Mouse (Mus musculus): ENCODE results near the gene Tango2. TPM values are rescaled to one million over a fixed set of nuclear protein-coding genes. Genes with fewer than 3 reads are reported as not detected.

The Tango2 gene
- polyA plus RNA-seq, 1 experiment from 2014 or later: 29.6 TPM

DNA sequence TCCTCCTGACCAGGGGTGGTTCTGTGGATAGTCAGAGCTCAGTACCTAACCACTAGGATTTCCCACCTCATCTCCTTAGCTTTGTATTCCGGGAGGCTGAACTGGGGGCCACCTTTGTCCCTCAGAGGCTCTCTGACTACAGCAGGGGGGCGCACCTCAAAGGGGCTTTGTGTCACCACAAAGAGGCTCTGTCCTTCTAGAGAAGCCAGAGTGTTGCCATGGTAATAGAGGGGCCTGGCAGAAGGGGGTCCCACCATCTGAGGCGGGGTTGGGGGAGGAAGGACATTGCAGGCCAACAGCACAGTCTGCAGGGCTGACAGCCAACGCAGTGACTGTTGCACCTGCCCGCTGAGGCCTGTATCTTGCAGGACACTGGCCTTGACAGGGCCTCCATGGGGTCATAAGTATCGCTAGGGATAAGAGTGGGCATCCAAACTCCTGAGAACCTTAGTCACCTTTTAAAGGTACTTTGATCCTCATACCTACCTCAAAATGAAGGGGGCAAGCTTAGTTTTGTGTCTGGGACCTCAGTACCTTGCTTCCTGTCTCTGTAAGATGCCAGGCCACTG lies 32.7 kb upstream of the Tango2 start:
- H3K27me3 ChIP-seq: no peaks in the 10 kb centered on the region
- no peak overlapping the region for H3K4me3 ChIP-seq
- no peak overlapping the region for H3K4me2 ChIP-seq
- no peak for ATAC-seq (ENCODE audit: insufficient number of reproducible peaks, low FRiP score, low TSS enrichment, low read depth)
- no peak overlapping the region for H3K9ac ChIP-seq
- WGBS: 46% methylated on average over 6 of the region's 6 CpGs
- peaks cover 12% of the 10 kb centered on the region for H3K4me1 ChIP-seq
- H3K36me3 ChIP-seq: no peaks in the 10 kb centered on the region
- H3K27ac ChIP-seq: no peak overlapping the region
- H3K9me3 ChIP-seq: no peaks in the 10 kb centered on the region

DNA sequence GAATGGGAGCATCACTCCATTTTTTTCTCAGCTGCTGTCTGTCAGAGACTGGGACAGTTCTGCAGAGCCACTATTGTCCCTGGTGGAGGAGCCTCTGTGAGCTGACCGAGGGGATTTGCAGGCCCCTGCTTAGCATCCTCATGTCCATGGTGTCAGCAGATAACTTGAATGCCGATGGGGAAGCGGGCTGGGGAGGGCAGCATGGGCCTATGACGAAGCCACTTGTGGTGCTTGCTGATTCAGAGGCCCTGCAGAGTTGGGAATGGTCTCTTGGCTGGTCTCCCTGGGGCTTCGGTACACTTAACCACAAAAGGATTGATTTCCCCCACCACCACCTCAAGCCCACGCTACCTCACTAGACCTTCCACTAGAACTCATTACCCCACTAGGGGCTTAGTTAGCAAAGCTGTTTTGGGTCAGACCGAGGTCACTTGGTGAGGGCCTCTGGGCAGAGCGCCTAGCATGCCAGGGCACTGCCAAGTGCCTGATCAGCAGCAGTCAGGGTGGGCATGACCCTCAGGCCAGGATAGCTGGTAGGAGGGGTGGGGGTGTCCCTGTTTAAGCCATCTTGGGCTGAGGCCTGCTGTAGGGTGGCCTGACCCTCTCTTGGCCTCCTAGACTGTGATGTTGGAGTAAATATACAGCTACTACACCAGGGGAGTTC lies 31.6 kb upstream of the Tango2 start:
- no peaks in the 10 kb centered on the region for H3K36me3 ChIP-seq
- no peaks in the 10 kb centered on the region for H3K9me3 ChIP-seq
- no peak overlapping the region for H3K4me3 ChIP-seq
- no peak overlapping the region for H3K9ac ChIP-seq
- peaks cover 12% of the 10 kb centered on the region for H3K4me1 ChIP-seq
- ATAC-seq (ENCODE audit: insufficient number of reproducible peaks, low FRiP score, low TSS enrichment, low read depth): no peak
- no peaks in the 10 kb centered on the region for H3K27me3 ChIP-seq
- 80% methylated on average over 8 of the region's 8 CpGs for WGBS
- no peak overlapping the region for H3K4me2 ChIP-seq
- no peak overlapping the region for H3K27ac ChIP-seq

DNA sequence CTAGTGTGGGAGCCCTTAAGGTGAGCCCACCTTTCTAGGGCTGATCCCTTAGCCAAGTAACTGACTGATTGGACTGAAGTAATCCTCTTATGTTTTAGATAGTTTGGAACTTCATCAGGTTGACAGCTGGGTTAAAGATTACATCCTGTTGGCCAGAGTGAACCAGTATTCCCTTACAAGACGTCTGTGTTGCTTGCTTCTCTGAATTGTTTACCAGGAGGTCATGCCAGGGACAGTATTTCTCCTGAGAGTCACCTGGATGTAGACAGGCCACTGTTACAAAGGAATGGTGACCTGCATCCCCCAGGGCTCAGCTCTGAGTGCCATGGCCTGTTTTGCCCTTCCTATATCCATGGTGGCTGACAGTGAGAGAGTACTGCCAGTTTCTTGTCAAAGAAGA lies 30.6 kb upstream of the Tango2 start:
- Histone ChIP-seq H3K36me3 (no peaks in the 10 kb centered on the region), H3K27me3 (no peaks in the 10 kb centered on the region), H3K4me2 (no peak overlapping the region), H3K27ac (no peak overlapping the region), H3K4me3 (no peak overlapping the region), H3K9ac (no peak overlapping the region), H3K9me3 (no peaks in the 10 kb centered on the region), H3K4me1 (peaks cover 12% of the 10 kb centered on the region)
- WGBS: 26% methylated on average over 1 of the region's 1 CpGs
- ATAC-seq (ENCODE audit: insufficient number of reproducible peaks, low FRiP score, low TSS enrichment, low read depth): no peak

- Histone ChIP-seq H3K27me3 (no peaks in the 10 kb centered on the region), H3K4me3 (no peak overlapping the region), H3K9ac (no peak overlapping the region), H3K27ac (no peak overlapping the region), H3K36me3 (no peaks in the 10 kb centered on the region), H3K4me1 (peaks cover 12% of the 10 kb centered on the region), H3K9me3 (no peaks in the 10 kb centered on the region), H3K4me2 (no peak overlapping the region)
- ATAC-seq (ENCODE audit: insufficient number of reproducible peaks, low FRiP score, low TSS enrichment, low read depth): no peak
- 36% methylated on average over 3 of the region's 3 CpGs for WGBS
Measured at GRCm38 (mm10) chr16:18377203-18377602, 29.3 kb upstream of the Tango2 start.

GRCm38 (mm10) chr16:18376297-18376954 lies 28.5 kb upstream of the Tango2 start:
- ATAC-seq (ENCODE audit: insufficient number of reproducible peaks, low FRiP score, low TSS enrichment, low read depth): no peak
- Histone ChIP-seq H3K36me3 (no peaks in the 10 kb centered on the region), H3K4me1 (peaks cover 10% of the 10 kb centered on the region), H3K9ac (no peak overlapping the region), H3K27ac (no peak overlapping the region), H3K27me3 (no peaks in the 10 kb centered on the region), H3K9me3 (no peaks in the 10 kb centered on the region), H3K4me3 (no peak overlapping the region), H3K4me2 (no peak overlapping the region)
- 73% methylated on average over 7 of the region's 7 CpGs for WGBS

DNA sequence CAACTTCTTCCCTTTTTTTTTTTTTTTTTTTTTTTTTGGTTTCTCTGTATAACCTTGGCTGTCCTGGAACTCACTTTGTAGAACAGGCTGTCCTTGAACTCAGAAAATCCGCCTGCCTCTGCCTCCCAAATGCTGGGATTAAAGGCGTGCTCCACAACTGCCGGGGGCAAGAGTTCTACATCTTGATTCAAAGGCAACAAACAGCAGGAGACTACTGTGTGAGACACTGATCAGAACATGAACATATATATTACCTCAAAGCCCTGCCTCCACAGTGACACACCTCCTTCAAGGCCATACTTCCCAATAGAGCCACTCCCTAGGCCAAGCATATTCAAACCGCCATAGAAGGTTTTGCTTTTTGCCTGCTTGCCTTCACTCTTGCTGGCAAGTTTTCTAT lies 25.7 kb upstream of the Tango2 start:
- ATAC-seq (ENCODE audit: insufficient number of reproducible peaks, low FRiP score, low TSS enrichment, low read depth): no peak
- no peaks in the 10 kb centered on the region for H3K27me3 ChIP-seq
- H3K4me2 ChIP-seq: no peak overlapping the region
- H3K9me3 ChIP-seq: no peaks in the 10 kb centered on the region
- WGBS: 93% methylated on average over 4 of the region's 4 CpGs
- no peaks in the 10 kb centered on the region for H3K4me1 ChIP-seq
- no peak overlapping the region for H3K9ac ChIP-seq
- no peak overlapping the region for H3K27ac ChIP-seq
- H3K4me3 ChIP-seq: no peak overlapping the region
- H3K36me3 ChIP-seq: no peaks in the 10 kb centered on the region

- H3K27ac ChIP-seq: no peak overlapping the region
- ATAC-seq (ENCODE audit: insufficient number of reproducible peaks, low FRiP score, low TSS enrichment, low read depth): no peak
- no peaks in the 10 kb centered on the region for H3K36me3 ChIP-seq
- H3K9ac ChIP-seq: no peak overlapping the region
- no peaks in the 10 kb centered on the region for H3K4me1 ChIP-seq
- no peak overlapping the region for H3K4me3 ChIP-seq
- no peaks in the 10 kb centered on the region for H3K27me3 ChIP-seq
- 89% methylated on average over 3 of the region's 3 CpGs for WGBS
- no peaks in the 10 kb centered on the region for H3K9me3 ChIP-seq
- H3K4me2 ChIP-seq: no peak overlapping the region
Measured at GRCm38 (mm10) chr16:18370197-18370596, 22.3 kb upstream of the Tango2 start.

DNA sequence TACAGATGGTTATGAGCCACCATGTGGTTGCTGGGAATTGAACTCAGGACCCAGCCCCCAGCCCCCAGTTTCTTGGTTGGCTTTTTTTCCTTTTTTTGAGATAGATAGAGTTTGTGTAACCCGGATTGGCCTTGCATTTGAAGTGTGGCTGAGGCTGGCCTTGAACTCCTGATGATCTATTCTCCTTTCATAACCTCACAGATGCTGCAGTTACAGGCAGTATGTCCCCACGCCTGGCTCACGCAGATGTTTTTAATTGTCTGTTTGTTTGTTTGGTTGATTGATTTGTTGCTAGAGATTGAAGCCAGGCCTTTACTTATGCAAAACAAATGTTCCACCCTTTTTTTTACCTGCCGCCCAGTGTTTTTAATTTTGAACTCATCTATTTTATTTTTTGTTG lies 18.9 kb upstream of the Tango2 start:
- no peak overlapping the region for H3K4me2 ChIP-seq
- H3K9ac ChIP-seq: no peak overlapping the region
- H3K4me1 ChIP-seq: no peaks in the 10 kb centered on the region
- H3K36me3 ChIP-seq: no peaks in the 10 kb centered on the region
- 54% methylated on average over 4 of the region's 4 CpGs for WGBS
- no peaks in the 10 kb centered on the region for H3K9me3 ChIP-seq
- no peak overlapping the region for H3K27ac ChIP-seq
- no peak overlapping the region for H3K4me3 ChIP-seq
- no peaks in the 10 kb centered on the region for H3K27me3 ChIP-seq
- no peak for ATAC-seq (ENCODE audit: insufficient number of reproducible peaks, low FRiP score, low TSS enrichment, low read depth)

DNA sequence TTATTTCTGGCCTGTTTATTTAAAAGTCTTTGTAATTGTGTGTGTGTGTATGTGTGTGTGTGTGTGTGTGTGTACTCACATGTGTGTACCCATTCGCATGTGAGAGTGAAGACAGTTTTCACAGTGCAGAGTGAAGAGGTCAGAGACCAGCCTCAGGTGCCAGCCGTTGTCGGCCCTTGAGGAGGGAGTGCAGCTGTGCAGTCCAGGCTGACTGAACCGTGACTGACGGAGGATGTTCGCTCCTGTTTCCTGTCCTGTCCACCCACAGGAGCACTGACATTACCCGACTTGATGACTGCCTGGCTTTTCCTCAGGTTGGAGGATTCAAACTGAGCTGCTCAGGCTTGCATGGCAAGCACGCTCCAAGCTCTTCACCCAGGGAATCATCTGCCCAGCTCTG lies 15.0 kb upstream of the Tango2 start:
- Histone ChIP-seq H3K4me2 (no peak overlapping the region), H3K27me3 (no peaks in the 10 kb centered on the region), H3K4me3 (no peak overlapping the region), H3K27ac (no peak overlapping the region), H3K4me1 (no peaks in the 10 kb centered on the region), H3K9ac (no peak overlapping the region), H3K36me3 (no peaks in the 10 kb centered on the region), H3K9me3 (no peaks in the 10 kb centered on the region)
- WGBS: 81% methylated on average over 8 of the region's 8 CpGs
- ATAC-seq (ENCODE audit: insufficient number of reproducible peaks, low FRiP score, low TSS enrichment, low read depth): no peak

DNA sequence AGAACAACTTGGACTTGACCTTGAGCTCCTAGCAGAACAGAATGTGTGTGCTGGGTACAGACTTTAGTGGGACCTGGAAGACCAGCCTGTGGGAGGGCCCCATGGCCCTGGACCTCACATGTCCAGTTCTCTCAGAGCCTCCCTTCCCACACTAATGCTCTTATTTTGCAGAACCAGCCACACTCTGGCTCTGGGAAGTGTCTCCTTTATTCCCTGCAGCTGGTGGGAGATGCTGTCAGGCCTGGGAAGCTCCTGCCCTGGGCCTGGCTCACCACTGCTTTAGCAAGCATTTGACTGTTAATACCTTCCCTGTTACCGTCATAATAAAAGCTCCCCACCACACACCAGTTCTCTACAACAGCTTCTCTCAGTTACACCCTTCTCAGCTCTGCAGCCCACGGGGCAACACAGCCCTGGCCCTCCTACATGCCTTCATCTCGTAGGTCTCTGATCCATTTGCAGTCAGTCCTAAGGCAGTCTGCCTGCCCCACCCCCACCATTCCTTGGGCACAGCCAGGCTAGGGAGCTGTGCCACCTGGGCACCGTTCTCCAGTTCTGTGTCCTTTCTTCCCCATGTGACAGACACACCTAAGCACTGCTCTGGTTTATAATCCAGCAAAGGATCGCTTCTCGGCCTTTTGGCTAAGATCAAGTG lies 12.4 kb upstream of the Tango2 start:
- Histone ChIP-seq H3K9me3 (no peaks in the 10 kb centered on the region), H3K9ac (no peak overlapping the region), H3K36me3 (no peaks in the 10 kb centered on the region), H3K27me3 (no peaks in the 10 kb centered on the region), H3K27ac (no peak overlapping the region), H3K4me3 (no peak overlapping the region), H3K4me2 (no peak overlapping the region), H3K4me1 (no peaks in the 10 kb centered on the region)
- ATAC-seq (ENCODE audit: insufficient number of reproducible peaks, low FRiP score, low TSS enrichment, low read depth): no peak
- WGBS: 63% methylated on average over 6 of the region's 6 CpGs

DNA sequence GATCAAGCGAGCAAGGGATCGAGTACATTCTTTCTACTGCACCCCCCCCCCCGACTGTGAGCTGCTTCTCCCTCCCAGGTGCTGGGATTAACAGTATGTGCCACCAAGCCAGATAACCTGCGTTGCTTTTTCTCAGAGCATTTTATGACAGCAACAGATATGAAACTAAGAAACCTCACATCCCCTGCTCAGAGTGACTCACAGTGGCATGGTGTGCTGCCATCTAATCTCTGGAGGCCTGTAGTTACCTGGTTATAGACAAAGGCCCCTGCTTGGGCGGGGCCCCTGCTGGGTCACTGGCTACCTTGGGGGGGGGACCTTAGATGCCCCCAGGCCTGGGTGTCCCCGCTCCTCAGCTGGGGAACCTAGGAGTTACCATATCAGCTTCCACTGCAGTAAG lies 10.1 kb upstream of the Tango2 start:
- Histone ChIP-seq H3K4me1 (no peaks in the 10 kb centered on the region), H3K36me3 (no peaks in the 10 kb centered on the region), H3K9me3 (no peaks in the 10 kb centered on the region), H3K4me2 (no peak overlapping the region), H3K27ac (no peak overlapping the region), H3K27me3 (no peaks in the 10 kb centered on the region), H3K9ac (no peak overlapping the region), H3K4me3 (no peak overlapping the region)
- WGBS: 86% methylated on average over 6 of the region's 6 CpGs
- ATAC-seq (ENCODE audit: insufficient number of reproducible peaks, low FRiP score, low TSS enrichment, low read depth): no peak

DNA sequence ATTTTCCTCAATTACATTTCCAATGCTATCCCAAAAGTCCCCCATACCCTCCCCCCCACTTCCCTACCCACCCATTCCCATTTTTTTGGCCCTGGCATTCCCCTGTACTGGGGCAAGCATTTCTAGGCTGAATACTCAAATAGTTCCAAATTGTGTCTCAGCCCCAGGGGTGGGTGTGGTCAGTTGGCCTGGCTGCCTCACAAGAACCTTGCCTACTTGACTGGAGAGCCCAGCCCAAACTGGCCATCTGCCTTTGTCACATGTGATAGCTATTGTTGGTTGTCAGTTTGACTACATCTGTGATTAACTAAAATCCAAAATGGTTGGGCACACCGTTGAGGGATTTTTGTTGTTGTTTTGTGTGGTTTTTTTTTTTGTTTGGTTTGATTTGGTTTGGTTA lies 9.1 kb upstream of the Tango2 start:
- H3K4me2 ChIP-seq: no peak overlapping the region
- H3K27ac ChIP-seq: no peak overlapping the region
- no peaks in the 10 kb centered on the region for H3K36me3 ChIP-seq
- WGBS: 76% methylated on average over 1 of the region's 1 CpGs
- ATAC-seq (ENCODE audit: insufficient number of reproducible peaks, low FRiP score, low TSS enrichment, low read depth): no peak
- H3K9me3 ChIP-seq: no peaks in the 10 kb centered on the region
- no peak overlapping the region for H3K9ac ChIP-seq
- no peaks in the 10 kb centered on the region for H3K27me3 ChIP-seq
- H3K4me3 ChIP-seq: no peak overlapping the region
- no peaks in the 10 kb centered on the region for H3K4me1 ChIP-seq
